Mouse (Mus musculus): ENCODE measurements around the gene Acacb. TPM values are rescaled to one million over a fixed set of nuclear protein-coding genes. Genes with fewer than 3 reads are reported as not detected.
A peak's percentile ranks its signal among the peaks of the same experiment; 100 is the strongest.

Acacb gene
- polyA plus RNA-seq, 1 experiment from 2014 or later: 1.6 TPM

DNA sequence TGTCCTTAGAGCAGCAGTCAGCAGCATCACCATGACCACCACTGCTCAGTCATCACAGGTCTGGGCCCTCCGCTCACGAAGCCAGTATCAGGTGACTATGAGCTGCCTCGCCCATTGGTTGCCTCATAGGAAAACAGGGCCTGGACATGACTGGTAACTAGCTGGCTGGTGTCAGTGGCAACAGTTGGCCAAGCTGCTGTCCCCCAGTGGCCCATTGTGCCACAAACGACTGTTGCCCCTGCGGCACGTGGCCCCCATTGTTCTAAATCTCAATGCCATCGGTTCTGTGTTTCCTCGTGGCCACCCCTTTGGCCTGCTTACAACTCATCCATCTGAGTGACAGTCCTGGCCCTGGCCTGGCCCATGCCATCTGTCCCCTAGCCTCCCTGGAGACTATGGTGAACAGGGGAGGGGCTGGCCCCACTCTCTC is 117.7 kb downstream of the Acacb start:
- Histone ChIP-seq H3K4me2 (replicated peaks; ENCODE audit: low read depth, low read length) (no peak overlapping the region), H3K9ac (ENCODE audit: low read depth, low read length) (no peak overlapping the region), H3K9me3 (ENCODE audit: control insufficient read depth, low read length) (no peaks in the 10 kb centered on the region), H3K36me3 (ENCODE audit: control insufficient read depth, insufficient read depth, low read length) (no peaks in the 10 kb centered on the region), H3K27ac (ENCODE audit: low read depth, low read length) (no peak overlapping the region), H3K4me1 (replicated peaks; ENCODE audit: control insufficient read depth, insufficient read depth, low read length) (no peaks in the 10 kb centered on the region), H3K4me3 (ENCODE audit: low read depth, low read length) (no peak overlapping the region), H3K27me3 (ENCODE audit: control insufficient read depth, insufficient read depth, low read length) (peaks cover 17% of the 10 kb centered on the region)
- ATAC-seq (ENCODE audit: low FRiP score) (peak; percentile 92), DNase-seq (ENCODE audit: low spot score) (peak; percentile 63)
- 39% methylated on average over 8 of the region's 8 CpGs for WGBS

GRCm38 (mm10) chr5:114264791-114265190 is 118.5 kb downstream of the Acacb start:
- H3K27me3 ChIP-seq (ENCODE audit: control insufficient read depth, insufficient read depth, low read length): peaks cover 24% of the 10 kb centered on the region

GRCm38 (mm10) chr5:114268646-114269045 is 122.3 kb downstream of the Acacb start:
- H3K27me3 ChIP-seq (ENCODE audit: control insufficient read depth, insufficient read depth, low read length): peaks cover 62% of the 10 kb centered on the region
- H3K4me3 ChIP-seq (ENCODE audit: low read depth, low read length): no peak overlapping the region
- 49% methylated on average over 7 of the region's 7 CpGs for WGBS

More at GRCm38 (mm10) chr5:114264791-114265190, 118.5 kb downstream of the Acacb start:
- no peak for DNase-seq (ENCODE audit: low spot score)
- no peak overlapping the region for H3K9ac ChIP-seq (ENCODE audit: low read depth, low read length)
- H3K4me3 ChIP-seq (ENCODE audit: low read depth, low read length): no peak overlapping the region
- no peak for ATAC-seq (ENCODE audit: low FRiP score)
- no peak overlapping the region for H3K27ac ChIP-seq (ENCODE audit: low read depth, low read length)
- no peak overlapping the region for H3K4me2 ChIP-seq (replicated peaks; ENCODE audit: low read depth, low read length)
- no peaks in the 10 kb centered on the region for H3K36me3 ChIP-seq (ENCODE audit: control insufficient read depth, insufficient read depth, low read length)
- no peaks in the 10 kb centered on the region for H3K9me3 ChIP-seq (ENCODE audit: control insufficient read depth, low read length)
- H3K4me1 ChIP-seq (replicated peaks; ENCODE audit: control insufficient read depth, insufficient read depth, low read length): no peaks in the 10 kb centered on the region
- WGBS: 87% methylated on average over 8 of the region's 8 CpGs

GRCm38 (mm10) chr5:114269499-114269898 is 123.2 kb downstream of the Acacb start:
- peaks cover 70% of the 10 kb centered on the region for H3K27me3 ChIP-seq (ENCODE audit: control insufficient read depth, insufficient read depth, low read length)

More at GRCm38 (mm10) chr5:114268646-114269045, 122.3 kb downstream of the Acacb start:
- Histone ChIP-seq H3K9ac (ENCODE audit: low read depth, low read length) (no peak overlapping the region), H3K4me1 (replicated peaks; ENCODE audit: control insufficient read depth, insufficient read depth, low read length) (no peaks in the 10 kb centered on the region; the same call in 1 of the 2 replicates), H3K36me3 (ENCODE audit: control insufficient read depth, insufficient read depth, low read length) (no peaks in the 10 kb centered on the region), H3K27ac (ENCODE audit: low read depth, low read length) (no peak overlapping the region), H3K4me2 (replicated peaks; ENCODE audit: low read depth, low read length) (no peak overlapping the region), H3K9me3 (ENCODE audit: control insufficient read depth, low read length) (no peaks in the 10 kb centered on the region)
- no peak for ATAC-seq (ENCODE audit: low FRiP score)
- no peak for DNase-seq (ENCODE audit: low spot score)

GRCm38 (mm10) chr5:114269984-114270383 is 123.6 kb downstream of the Acacb start:
- Histone ChIP-seq H3K4me3 (ENCODE audit: low read depth, low read length) (no peak overlapping the region), H3K9me3 (ENCODE audit: control insufficient read depth, low read length) (no peaks in the 10 kb centered on the region), H3K4me2 (replicated peaks; ENCODE audit: low read depth, low read length) (no peak overlapping the region), H3K9ac (ENCODE audit: low read depth, low read length) (no peak overlapping the region), H3K4me1 (replicated peaks; ENCODE audit: control insufficient read depth, insufficient read depth, low read length) (peaks cover 7% of the 10 kb centered on the region; the same call in 1 of the 2 replicates), H3K36me3 (ENCODE audit: control insufficient read depth, insufficient read depth, low read length) (no peaks in the 10 kb centered on the region), H3K27ac (ENCODE audit: low read depth, low read length) (no peak overlapping the region), H3K27me3 (ENCODE audit: control insufficient read depth, insufficient read depth, low read length) (peaks cover 75% of the 10 kb centered on the region)
- ATAC-seq (ENCODE audit: low FRiP score): no peak
- no peak for DNase-seq (ENCODE audit: low spot score)
- WGBS: 21% methylated on average over 12 of the region's 12 CpGs

More at GRCm38 (mm10) chr5:114269499-114269898, 123.2 kb downstream of the Acacb start:
- Histone ChIP-seq H3K36me3 (ENCODE audit: control insufficient read depth, insufficient read depth, low read length) (no peaks in the 10 kb centered on the region), H3K4me3 (ENCODE audit: low read depth, low read length) (no peak overlapping the region), H3K9ac (ENCODE audit: low read depth, low read length) (no peak overlapping the region), H3K9me3 (ENCODE audit: control insufficient read depth, low read length) (no peaks in the 10 kb centered on the region), H3K27ac (ENCODE audit: low read depth, low read length) (no peak overlapping the region), H3K4me2 (replicated peaks; ENCODE audit: low read depth, low read length) (no peak overlapping the region), H3K4me1 (replicated peaks; ENCODE audit: control insufficient read depth, insufficient read depth, low read length) (peaks cover 7% of the 10 kb centered on the region; the same call in 1 of the 2 replicates)
- DNase-seq (ENCODE audit: low spot score) (no peak), ATAC-seq (ENCODE audit: low FRiP score) (no peak)
- 79% methylated on average over 7 of the region's 7 CpGs for WGBS

- DNase-seq (ENCODE audit: low spot score): peak; percentile 60
- Histone ChIP-seq H3K9ac (ENCODE audit: low read depth, low read length) (peak within 1 kb of the TSS; percentile 7; the same call in 1 of the 2 replicates), H3K9me3 (ENCODE audit: control insufficient read depth, low read length) (no peaks in the 10 kb centered on the region), H3K4me2 (replicated peaks; ENCODE audit: low read depth, low read length) (peak within 1 kb of the TSS; percentile 58), H3K27ac (ENCODE audit: low read depth, low read length) (no peak within 1 kb of the TSS), H3K36me3 (ENCODE audit: control insufficient read depth, insufficient read depth, low read length) (no peaks in the 10 kb centered on the region), H3K4me3 (ENCODE audit: low read depth, low read length) (peak within 1 kb of the TSS; percentile 32), H3K27me3 (ENCODE audit: control insufficient read depth, insufficient read depth, low read length) (peaks cover 92% of the 10 kb centered on the region), H3K4me1 (replicated peaks; ENCODE audit: control insufficient read depth, insufficient read depth, low read length) (peaks cover 13% of the 10 kb centered on the region)
- WGBS: under 1% methylated on average over 30 of the region's 56 CpGs
- peak; percentile 49; the same call in 1 of the 2 replicates for ATAC-seq (ENCODE audit: low FRiP score)
Measured at GRCm38 (mm10) chr5:114273693-114274402, 127.5 kb downstream of the Acacb start, which contains the start of gene Foxn4. Gene Foxn4 (minus strand): TSS chr5:114273807.

DNA sequence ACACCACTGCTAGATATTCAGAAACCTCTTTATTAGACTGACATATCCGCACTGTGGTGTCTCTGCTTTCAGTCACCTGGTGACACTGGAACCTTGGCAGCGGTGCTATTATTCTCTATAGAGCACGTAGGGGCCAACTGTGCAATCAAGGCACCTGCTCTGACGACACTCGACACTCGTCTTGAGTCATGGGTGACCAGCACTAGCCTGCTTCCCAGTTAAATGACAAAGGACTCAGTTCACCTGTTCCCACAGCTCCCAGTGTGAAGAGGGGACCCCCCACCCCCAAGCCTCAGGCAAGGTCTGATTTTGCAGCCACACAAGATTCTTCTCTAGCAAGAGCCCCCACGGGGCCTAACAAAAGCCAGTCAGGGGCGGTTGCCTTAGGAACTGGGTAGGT is 129.0 kb downstream of the Acacb start:
- no peak overlapping the region for H3K4me2 ChIP-seq (replicated peaks; ENCODE audit: low read depth, low read length)
- H3K27ac ChIP-seq (ENCODE audit: low read depth, low read length): no peak overlapping the region
- DNase-seq (ENCODE audit: low spot score) (no peak), ATAC-seq (ENCODE audit: low FRiP score) (no peak)
- no peak overlapping the region for H3K9ac ChIP-seq (ENCODE audit: low read depth, low read length)
- H3K4me1 ChIP-seq (replicated peaks; ENCODE audit: control insufficient read depth, insufficient read depth, low read length): peaks cover 14% of the 10 kb centered on the region
- peaks cover 80% of the 10 kb centered on the region for H3K27me3 ChIP-seq (ENCODE audit: control insufficient read depth, insufficient read depth, low read length)
- H3K9me3 ChIP-seq (ENCODE audit: control insufficient read depth, low read length): no peaks in the 10 kb centered on the region
- 11% methylated on average over 8 of the region's 8 CpGs for WGBS
- no peak overlapping the region for H3K4me3 ChIP-seq (ENCODE audit: low read depth, low read length)
- H3K36me3 ChIP-seq (ENCODE audit: control insufficient read depth, insufficient read depth, low read length): no peaks in the 10 kb centered on the region

GRCm38 (mm10) chr5:114275991-114276390 is 129.7 kb downstream of the Acacb start:
- Histone ChIP-seq H3K4me2 (replicated peaks; ENCODE audit: low read depth, low read length) (no peak overlapping the region), H3K27ac (ENCODE audit: low read depth, low read length) (no peak overlapping the region), H3K9me3 (ENCODE audit: control insufficient read depth, low read length) (no peaks in the 10 kb centered on the region), H3K36me3 (ENCODE audit: control insufficient read depth, insufficient read depth, low read length) (no peaks in the 10 kb centered on the region), H3K27me3 (ENCODE audit: control insufficient read depth, insufficient read depth, low read length) (peaks cover 75% of the 10 kb centered on the region), H3K4me3 (ENCODE audit: low read depth, low read length) (no peak overlapping the region), H3K4me1 (replicated peaks; ENCODE audit: control insufficient read depth, insufficient read depth, low read length) (peaks cover 14% of the 10 kb centered on the region), H3K9ac (ENCODE audit: low read depth, low read length) (no peak overlapping the region)
- 21% methylated on average over 16 of the region's 16 CpGs for WGBS
- no peak for ATAC-seq (ENCODE audit: low FRiP score)
- no peak for DNase-seq (ENCODE audit: low spot score)
